Mouse (Mus musculus) stomach, postnatal 0 days (tissue): ENCODE measurements around the gene Senp2. TPM values are rescaled to one million over a fixed set of nuclear protein-coding genes. Genes with fewer than 3 reads are reported as not detected.
A peak's percentile ranks its signal among the peaks of the same experiment; 100 is the strongest.

Experiments used
- ATAC-seq: fragments of 200-750 bp; cut with Nextera tagmentation; 2 replicates; pipeline ENCODE4 v1.8.0; 2017; ENCODE audit not compliant: low FRiP score, low TSS enrichment
- DNase-seq: peaks from one replicate; pipeline ENCODE4 v3.0.0-alpha.2; 2016; ENCODE audit warnings: low spot score
- H3K27ac ChIP-seq: fragments of 300-500 bp; sonication (generic); replicated peaks from 2 replicates; pipeline ENCODE4 v1.5.1; 2014; ENCODE audit warnings: mild to moderate bottlenecking, control low read depth
- H3K27me3 ChIP-seq: fragments of 300-500 bp; sonication (generic); 2 replicates; pipeline ENCODE4 v1.6.1; 2014; ENCODE audit warnings: low read length; ENCODE audit not compliant: control insufficient read depth, insufficient read depth
- H3K36me3 ChIP-seq: fragments of 300-500 bp; sonication (generic); 2 replicates; pipeline ENCODE4 v1.6.1; 2014; ENCODE audit warnings: low read length, mixed read lengths; ENCODE audit not compliant: control insufficient read depth, insufficient read depth
- H3K4me1 ChIP-seq: fragments of 300-500 bp; sonication (generic); replicated peaks from 2 replicates; pipeline ENCODE4 v1.6.1; 2014; ENCODE audit warnings: antibody characterized with exemption; ENCODE audit not compliant: control insufficient read depth, insufficient read depth
- H3K4me2 ChIP-seq: fragments of 300-500 bp; sonication (generic); replicated peaks from 2 replicates; pipeline ENCODE4 v1.6.1; 2014; ENCODE audit warnings: low read depth, mild to moderate bottlenecking, control low read depth, moderate library complexity
- H3K4me3 ChIP-seq: fragments of 300-500 bp; sonication (generic); 2 replicates; pipeline ENCODE4 v1.5.1; 2014; ENCODE audit warnings: low read depth, low read length, control low read depth
- H3K9ac ChIP-seq: fragments of 300-500 bp; sonication (generic); 2 replicates; pipeline ENCODE4 v1.6.1; 2014; ENCODE audit warnings: mild to moderate bottlenecking, low read length, control low read depth, mixed read lengths
- H3K9me3 ChIP-seq: fragments of 300-500 bp; sonication (generic); 2 replicates; pipeline ENCODE4 v1.6.1; 2016; ENCODE audit warnings: low read length; ENCODE audit not compliant: control insufficient read depth
- CTCF ChIP-seq: IDR thresholded peaks from 2 replicates; pipeline ENCODE4 v1.5.1; 2016; ENCODE audit warnings: antibody characterized with exemption, low read depth, mild to moderate bottlenecking, moderate library complexity
- EP300 ChIP-seq: optimal IDR thresholded peaks from 2 replicates; pipeline ENCODE3; 2016; ENCODE audit warnings: antibody characterized with exemption
- WGBS: fragments of 180-500 bp; shearing (Covaris S2); extraction: QIAGEN DNeasy Blood & Tissue Kit; methylation state at CpG from one replicate; pipeline ENCODE4 v1.1.7; 2014; 5-methylcytosine and 5-hydroxymethylcytosine counted together
- polyA plus RNA-seq: library from polyadenylated mRNA; unstranded; fragments of >200 nt; fragmentation: Nextera tagmentation; extraction: Ambion mirVana; gene quantifications from 2 replicates; pipeline ENCODE4 v1.2.1, GENCODE M21; 2015

Gene Senp2
- polyA plus RNA-seq, 1 experiment from 2014 or later, result 18.8 TPM

DNA sequence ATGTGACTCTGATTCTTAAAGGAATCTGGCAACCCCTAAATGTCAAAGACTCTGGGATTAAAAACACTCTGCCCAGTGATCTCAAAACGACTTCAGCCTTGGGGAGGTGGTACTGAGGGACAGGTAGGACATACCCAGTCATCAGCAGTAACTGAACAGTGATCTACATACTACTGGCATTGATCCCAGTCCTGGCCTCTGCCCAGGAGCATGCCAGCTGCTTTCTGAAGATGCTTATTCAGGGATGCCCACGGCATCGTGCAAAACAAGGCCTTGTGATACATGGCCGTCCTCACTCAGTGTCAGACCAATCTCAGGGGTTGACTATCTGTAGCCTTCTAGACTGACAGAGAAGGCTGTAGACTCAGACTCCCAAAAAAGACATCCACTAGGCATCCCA is 76.1 kb downstream of the Senp2 start:
- H3K4me2 ChIP-seq, result no peak overlapping the region
- no peaks in the 10 kb centered on the region for H3K4me1 ChIP-seq
- TF ChIP-seq EP300 (no peak), CTCF (no peak)
- no peak overlapping the region for H3K4me3 ChIP-seq
- H3K36me3 ChIP-seq, result peaks cover 16% of the 10 kb centered on the region; the same call in 1 of the 2 replicates
- DNase-seq (no peak), ATAC-seq (no peak)
- no peak overlapping the region for H3K9ac ChIP-seq
- no peaks in the 10 kb centered on the region for H3K9me3 ChIP-seq
- H3K27me3 ChIP-seq, result no peaks in the 10 kb centered on the region
- 86% methylated on average over 4 of the region's 4 CpGs for WGBS
- no peak overlapping the region for H3K27ac ChIP-seq

DNA sequence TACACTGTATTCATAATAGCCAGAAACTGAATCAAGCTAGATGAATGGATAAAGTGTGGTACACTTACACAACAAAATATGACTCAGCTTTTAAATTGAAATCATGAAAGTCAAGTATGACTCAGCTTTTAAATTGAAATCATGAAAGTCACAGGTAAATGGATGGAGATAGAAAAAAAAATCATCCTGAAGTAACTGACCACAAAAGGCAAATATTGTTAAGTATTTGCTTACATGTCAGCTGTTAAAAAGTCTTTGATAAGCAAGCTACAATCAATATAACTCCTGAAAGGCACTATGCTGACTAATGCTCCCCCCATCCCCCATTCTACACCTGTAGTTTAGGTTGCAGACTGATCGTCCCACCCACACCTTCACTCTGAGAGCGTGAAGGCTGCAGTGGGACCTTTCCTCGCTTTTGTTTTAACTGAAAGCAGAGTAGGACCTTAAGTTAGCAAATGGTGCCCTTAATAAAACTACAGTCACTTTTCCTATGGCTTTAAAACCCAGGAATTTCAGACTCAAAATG is 82.0 kb downstream of the Senp2 start:
- H3K4me1 ChIP-seq, result no peaks in the 10 kb centered on the region
- TF ChIP-seq CTCF (no peak), EP300 (no peak)
- H3K27me3 ChIP-seq, result no peaks in the 10 kb centered on the region
- no peak overlapping the region for H3K4me3 ChIP-seq
- peak; percentile 41 for DNase-seq
- peak; percentile 68; the same call in 1 of the 2 replicates for ATAC-seq
- 66% methylated on average over 3 of the region's 3 CpGs for WGBS
- no peak overlapping the region for H3K27ac ChIP-seq
- H3K36me3 ChIP-seq, result 0 out of 2 replicates have a peak, but pooled peaks cover 6% of the 10 kb centered on the region
- H3K9ac ChIP-seq, result no peak overlapping the region
- no peak overlapping the region for H3K4me2 ChIP-seq
- no peaks in the 10 kb centered on the region for H3K9me3 ChIP-seq

DNA sequence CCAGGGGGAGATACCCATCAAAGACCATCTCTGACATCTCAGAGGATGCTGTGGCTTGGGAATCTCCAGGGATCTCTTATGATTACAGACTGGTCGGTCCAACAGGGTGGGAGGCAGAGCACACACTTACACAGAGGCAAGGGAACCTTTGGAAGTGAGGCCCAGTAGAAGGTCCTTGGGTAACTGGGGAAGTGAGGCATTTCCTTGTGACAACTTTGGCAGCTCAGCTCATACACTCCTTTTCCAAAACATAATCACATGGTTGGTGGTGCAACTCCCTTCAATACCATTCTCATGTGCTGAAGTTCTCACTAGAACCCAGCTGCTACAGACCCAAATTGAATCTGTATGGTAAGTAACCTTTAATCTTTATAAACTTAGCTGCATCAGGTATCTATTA is 86.5 kb downstream of the Senp2 start:
- Histone ChIP-seq H3K36me3 (no peaks in the 10 kb centered on the region), H3K4me1 (no peaks in the 10 kb centered on the region), H3K9ac (no peak overlapping the region), H3K4me2 (no peak overlapping the region), H3K4me3 (no peak overlapping the region), H3K9me3 (no peaks in the 10 kb centered on the region), H3K27ac (no peak overlapping the region), H3K27me3 (no peaks in the 10 kb centered on the region)
- DNase-seq (no peak), ATAC-seq (no peak)
- TF ChIP-seq EP300, result no peak
- no peak for TF ChIP-seq CTCF
- 89% methylated on average over 1 of the region's 1 CpGs for WGBS

DNA sequence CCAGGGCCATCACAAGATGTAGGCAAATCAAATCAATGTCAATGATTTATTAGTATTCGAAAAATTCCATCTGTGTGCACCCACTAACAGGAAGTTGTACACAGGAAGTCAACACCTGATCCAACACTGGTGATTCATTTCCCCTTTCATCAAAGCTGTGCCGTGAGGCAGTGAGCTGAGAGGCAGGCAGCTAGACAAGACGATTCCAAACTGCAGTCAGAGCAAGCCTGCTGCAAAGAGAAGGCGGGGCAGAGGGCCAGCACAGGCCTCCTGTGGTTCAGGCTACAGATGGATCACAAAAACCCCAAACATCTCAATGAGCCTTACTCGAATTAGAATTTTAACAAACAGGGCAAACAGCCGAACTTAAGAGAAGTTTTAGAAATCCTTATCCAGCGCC is 88.4 kb downstream of the Senp2 start:
- Histone ChIP-seq H3K4me2 (no peak overlapping the region), H3K27ac (no peak overlapping the region), H3K36me3 (no peaks in the 10 kb centered on the region), H3K27me3 (no peaks in the 10 kb centered on the region), H3K4me3 (no peak overlapping the region), H3K4me1 (no peaks in the 10 kb centered on the region), H3K9ac (no peak overlapping the region), H3K9me3 (no peaks in the 10 kb centered on the region)
- no peak for ATAC-seq
- WGBS, result 47% methylated on average over 7 of the region's 7 CpGs
- no peak for DNase-seq
- no peak for TF ChIP-seq CTCF

Other genes starting within 250 kb of the Senp2 start
- gene Ehhadh, start 221.7 kb upstream of the Senp2 start, polyA plus RNA-seq, result 29.0 and 30.9 TPM in 2 replicates
- gene Map3k13, start 215.1 kb upstream of the Senp2 start, polyA plus RNA-seq, result 0.40 and 0.50 TPM in 2 replicates
- 37.6 TPM in 2 replicates for gene Tmem41a, start 61.9 kb upstream of the Senp2 start, polyA plus RNA-seq
- 34.6 and 35.2 TPM in 2 replicates for gene Liph, start 13.8 kb upstream of the Senp2 start, polyA plus RNA-seq
- 32.4 and 34.6 TPM in 2 replicates for gene Igf2bp2, start 153.8 kb downstream of the Senp2 start, polyA plus RNA-seq